Mouse (Mus musculus): Measurements from ENCODE around the gene Myo16.

The Myo16 gene

GRCm38 (mm10) chr8:10153611-10154438 is at the start of gene Myo16:
Gene Myo16 (plus strand): TSS chr8:10153911.
- DNase-seq, result peak; percentile 77

DNA sequence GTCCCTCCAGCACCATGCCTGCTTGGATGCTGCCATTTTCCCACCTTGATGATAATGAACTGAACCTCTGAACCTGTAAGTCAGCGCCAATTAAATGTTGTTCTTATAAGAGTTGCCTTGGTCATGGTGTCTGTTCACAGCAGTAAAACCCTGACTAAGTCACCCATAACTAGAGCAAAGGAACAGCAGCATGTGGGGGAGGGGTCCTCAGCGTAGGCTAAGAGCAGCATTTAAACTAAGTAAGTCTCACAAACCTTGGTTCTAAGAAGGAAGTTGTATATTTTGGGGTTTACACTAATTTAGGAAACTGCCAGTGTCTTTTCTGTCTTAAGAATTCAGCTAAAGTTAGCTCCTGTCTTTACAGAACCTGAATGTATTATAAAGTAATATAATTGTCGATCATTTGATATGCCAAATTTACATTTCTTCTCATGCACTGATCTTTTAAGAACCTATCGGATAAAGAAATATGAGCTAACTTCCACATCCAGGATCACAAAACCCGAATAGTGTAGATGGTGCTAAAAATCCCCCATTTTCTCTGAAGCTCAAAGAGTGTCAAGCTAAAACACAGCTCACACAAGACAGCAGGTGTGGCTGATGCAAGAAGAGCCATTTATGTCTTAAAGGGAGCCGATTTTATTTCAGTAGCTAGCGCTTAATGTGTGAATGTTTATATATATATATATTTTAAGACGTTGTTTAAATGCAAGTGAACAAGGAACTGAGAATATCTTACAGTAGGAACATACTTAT is 45.0 kb upstream of the Myo16 start:
- no peak for DNase-seq

DNA sequence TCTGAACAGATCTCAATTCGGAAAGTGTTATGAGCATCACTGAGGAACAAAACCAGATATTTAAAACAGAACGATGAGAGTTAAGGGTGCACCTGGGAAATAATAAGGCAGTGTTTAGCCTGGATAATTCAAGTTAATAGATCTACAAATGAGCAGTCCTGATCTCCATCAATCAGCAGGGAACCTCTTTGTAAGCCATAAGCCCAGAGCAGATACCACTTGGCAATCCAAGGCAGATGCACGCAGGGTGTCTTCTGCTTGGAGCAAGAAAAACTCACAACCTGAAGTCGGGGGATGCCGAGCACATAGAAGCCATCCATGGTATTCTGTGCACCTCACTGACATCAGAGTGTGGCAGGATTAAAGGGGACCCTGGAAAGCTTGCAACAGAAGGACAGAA is 31.0 kb upstream of the Myo16 start:
- DNase-seq, result no peak

DNA sequence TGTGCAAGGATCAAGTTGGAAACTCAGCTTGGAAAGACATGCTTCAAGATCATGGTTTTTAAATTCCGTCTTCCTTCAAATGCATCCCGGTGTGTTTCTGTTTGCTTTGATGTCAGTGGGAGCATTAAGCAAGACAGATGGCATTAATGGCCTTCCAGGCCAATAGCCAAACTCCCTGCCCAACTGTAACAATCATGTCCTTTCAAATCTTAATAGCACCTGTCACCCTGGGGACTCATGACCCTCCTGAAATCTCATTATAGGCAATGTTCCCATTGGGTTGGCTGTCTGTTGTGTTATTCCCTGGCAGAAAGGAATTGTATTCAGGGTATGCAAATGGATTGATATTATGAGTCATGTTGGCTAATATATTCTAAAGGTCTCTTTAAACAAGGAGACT is 30.3 kb upstream of the Myo16 start:
- no peak for DNase-seq

- no peak for DNase-seq
Observed at GRCm38 (mm10) chr8:10125684-10126083, 28.0 kb upstream of the Myo16 start.

DNA sequence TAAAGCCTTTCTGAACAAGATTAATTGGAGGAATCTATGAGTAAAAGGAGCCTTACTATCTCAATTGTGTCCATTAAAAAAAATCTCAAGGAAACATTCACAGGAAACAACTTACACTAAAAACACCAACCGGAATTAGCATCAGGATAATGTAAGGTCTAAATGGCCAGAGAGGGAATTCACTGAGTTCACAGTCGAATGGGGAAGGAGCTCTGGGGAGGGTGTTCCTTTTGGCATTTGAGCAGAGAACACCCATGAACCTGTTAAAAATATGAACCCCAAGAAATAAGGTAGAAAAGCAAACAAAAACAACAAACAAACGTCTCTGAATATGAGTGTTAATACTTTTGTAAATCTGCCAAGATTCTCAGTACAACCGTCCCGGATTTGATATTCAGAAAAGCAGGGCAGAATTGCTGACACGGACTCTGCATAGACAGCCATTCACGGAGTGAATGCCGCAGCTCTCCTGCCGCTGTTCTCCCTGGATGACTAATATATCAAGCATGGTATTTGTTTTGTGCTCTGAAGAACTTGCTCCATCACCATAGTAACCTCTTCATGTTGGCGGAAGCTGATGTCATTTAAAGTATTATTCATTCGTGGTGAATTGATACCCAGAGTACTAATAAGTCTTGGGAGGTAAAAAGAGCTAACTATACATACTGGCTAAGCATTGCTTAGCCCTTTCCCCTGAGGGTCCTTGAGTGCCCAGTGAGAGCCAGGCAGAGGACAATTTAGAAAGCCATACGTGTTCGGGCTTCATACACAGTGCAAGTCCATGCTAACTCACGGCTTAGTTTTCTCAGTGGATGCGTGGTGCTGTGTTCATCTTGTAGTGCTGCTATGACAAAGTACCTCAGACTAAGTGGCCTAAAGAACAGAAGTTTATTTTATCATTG is 22.9 kb upstream of the Myo16 start:
- no peak for DNase-seq

GRCm38 (mm10) chr8:10139536-10139935 is 14.2 kb upstream of the Myo16 start:
- peak; percentile 28 for DNase-seq

- no peak for DNase-seq
Observed at GRCm38 (mm10) chr8:10143961-10144360, 9.8 kb upstream of the Myo16 start.

GRCm38 (mm10) chr8:10151692-10152247 is 1.9 kb upstream of the Myo16 start:
- DNase-seq, result no peak

- DNase-seq, result peak; percentile 27
Observed at GRCm38 (mm10) chr8:10154439-10154745, 681 bp downstream of the Myo16 start.

GRCm38 (mm10) chr8:10155075-10155474 is 1.4 kb downstream of the Myo16 start:
- no peak for DNase-seq

GRCm38 (mm10) chr8:10161106-10161505 is 7.4 kb downstream of the Myo16 start:
- DNase-seq, result no peak

- no peak for DNase-seq
Observed at GRCm38 (mm10) chr8:10164959-10165358, 11.2 kb downstream of the Myo16 start.

DNA sequence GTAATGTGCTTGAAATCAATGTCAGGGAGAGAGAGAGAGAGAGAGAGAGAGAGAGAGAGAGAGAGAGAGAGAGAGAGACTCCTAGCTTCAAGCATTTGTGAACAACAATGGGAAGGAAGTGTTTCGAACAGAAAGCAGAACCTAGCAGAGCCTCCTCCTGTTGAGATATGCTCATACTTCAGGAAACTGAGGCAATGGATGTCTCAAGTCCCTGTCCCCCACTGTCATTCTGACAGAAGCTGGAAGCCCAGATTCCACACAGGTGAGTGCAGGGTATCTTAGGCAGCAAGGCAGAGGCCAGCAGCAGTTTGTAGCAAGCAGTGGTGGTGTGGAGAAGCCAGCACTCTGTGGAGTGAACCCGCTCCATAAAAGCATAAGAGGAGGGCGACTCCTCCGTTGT is 14.6 kb downstream of the Myo16 start:
- DNase-seq, result no peak

GRCm38 (mm10) chr8:10169894-10170293 is 16.2 kb downstream of the Myo16 start:
- DNase-seq, result no peak

DNA sequence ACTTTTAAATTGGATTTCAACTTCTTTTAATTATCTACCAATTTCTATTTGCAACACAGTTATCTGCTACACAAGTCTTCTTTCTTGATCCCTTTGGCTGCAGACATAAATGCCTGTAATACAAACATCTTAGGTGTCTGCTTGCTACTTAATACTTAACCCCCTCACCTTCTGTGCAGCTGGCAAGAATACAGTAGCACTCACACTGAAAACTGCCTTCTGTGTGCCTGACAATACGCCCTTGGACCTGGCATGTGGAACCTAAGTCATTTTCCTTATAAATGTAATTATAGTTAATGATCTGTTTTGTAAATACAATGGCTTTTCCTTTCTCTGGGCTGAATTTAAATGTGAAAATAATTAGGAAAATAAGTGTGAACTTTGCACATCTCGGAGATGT is 17.6 kb downstream of the Myo16 start:
- DNase-seq, result no peak

- DNase-seq, result no peak
Observed at GRCm38 (mm10) chr8:10172278-10172677, 18.6 kb downstream of the Myo16 start.

DNA sequence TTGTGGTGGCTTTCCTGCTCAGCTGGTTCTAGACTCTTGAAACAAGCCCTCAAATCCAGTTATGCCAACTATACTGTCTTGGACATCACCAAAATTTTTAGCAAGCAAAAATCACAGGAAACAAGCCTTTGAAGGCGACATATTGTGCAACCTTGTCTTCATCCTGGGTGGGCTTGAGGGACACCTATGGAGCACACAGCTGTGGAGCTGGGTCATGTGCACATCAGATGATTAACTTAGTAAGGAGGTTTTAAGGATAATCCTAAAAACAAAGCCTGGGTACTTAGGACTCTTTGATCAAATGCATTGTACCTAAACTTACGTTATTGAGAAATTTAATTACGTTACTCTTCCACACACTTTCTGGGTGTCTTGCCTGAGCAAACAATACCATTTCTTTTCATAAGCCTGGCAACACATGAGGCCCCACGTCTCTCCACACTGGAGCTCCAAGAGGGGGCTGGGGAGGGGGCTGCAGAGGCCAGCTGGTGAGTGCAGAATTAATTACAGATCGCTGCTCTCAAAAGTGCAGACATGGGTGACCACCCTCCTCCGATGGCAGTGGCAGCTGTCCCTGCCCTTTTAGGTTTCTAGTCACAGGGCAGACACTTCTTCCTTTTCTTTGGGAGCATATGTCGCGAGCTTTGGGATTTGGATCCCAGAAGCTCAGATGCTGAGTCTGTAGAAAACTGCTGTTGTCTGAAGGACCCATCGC is 19.5 kb downstream of the Myo16 start:
- DNase-seq, result peak; percentile 46

DNA sequence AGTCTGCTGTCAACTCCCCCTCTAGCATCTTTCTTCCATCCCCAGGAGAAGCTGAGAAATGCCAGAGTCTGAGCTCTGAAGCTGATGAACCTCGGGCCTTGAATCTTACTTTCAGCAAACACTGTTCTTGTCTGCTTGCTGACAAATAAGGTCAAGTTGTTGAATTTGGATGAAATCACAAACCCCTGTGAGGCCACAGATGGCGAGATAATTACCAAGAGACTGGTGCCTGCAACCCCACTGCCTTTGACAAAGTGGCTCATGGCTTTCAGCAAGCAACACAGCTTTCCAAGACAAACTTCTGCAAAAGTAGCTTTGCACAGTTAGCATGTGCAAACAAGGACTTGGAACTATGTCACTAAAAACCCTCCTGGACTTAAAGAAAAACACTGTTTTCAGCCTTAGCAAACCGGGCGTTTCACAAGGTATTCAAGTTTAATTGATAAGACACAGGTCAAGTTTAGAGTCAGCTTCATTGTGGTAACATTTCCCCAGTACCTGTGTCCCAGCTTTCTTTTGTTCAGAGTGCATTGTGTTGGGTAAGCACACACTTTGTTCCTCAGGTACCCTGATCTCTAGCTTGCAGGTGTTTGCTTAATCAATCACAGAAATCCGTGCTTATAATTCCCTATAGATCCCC is 20.6 kb downstream of the Myo16 start:
- no peak for DNase-seq

DNA sequence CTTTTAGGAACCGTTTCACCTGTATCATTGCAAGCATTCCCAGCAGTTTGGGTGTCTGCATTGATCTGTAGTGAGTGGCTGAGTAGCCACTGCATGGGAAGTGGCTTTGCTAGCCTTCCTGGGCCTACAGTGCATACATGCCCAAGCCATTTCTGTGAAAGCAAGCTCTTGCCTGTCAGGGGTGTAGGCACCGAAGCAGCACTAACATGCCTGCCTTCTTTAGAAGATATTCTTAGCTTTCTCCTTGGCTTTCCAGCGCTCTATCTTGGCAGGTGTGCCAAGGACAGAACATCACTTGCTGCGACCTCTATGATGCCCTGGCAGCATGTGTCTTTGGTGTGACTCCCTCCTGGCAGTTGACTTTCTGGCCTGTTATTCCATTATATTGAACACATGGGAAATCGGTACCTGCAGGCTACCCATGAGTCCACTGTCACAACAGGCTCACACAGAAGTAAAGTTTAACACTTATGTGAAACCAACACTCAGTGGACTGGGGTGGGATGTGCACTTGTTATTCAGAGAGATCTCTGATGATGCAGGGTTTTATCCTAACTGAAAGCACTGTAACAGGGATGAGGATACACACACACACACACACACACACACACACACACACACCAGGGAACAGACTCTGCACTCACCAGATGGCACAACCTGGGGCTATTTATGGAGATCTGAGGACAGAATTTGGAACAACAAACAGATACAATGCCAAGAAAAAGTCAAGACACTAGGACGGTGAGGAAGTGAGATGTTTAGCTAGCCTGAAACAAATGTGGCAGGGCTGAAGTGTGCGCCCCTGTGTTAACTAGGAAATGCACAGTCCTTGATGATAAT is 21.4 kb downstream of the Myo16 start:
- DNase-seq, result no peak

DNA sequence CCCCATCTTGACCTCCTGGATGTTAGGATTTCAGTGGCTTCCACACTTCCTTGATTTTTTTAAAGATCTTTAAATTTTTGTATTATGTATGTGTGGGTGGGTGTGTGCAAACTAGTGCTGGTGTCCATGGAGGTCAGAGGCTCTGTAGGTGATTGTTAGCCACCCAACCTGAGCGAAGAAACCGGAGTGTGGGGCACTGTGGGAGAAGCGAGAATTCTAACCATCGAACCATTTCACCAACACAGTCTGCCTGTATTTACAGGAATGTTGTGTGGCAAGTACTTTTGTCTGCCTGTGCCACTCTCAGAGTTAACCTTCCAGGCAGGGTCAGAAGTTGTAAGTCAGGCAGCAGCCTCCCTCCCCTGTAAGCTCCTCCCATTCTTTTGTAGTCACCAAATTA is 22.3 kb downstream of the Myo16 start:
- no peak for DNase-seq

Data from embryo, embryonic 11 days (tissue).